Mouse (Mus musculus) CD8-positive naive resting alpha-beta T cell, adult 57 days (primary cell): ENCODE results near the gene Olfr1256. TPM values are rescaled to one million over a fixed set of nuclear protein-coding genes. Genes with fewer than 3 reads are reported as not detected.

ENCODE experiments used
- total RNA-seq: library from RNA; stranded (reverse); gene quantifications from one replicate; pipeline ENCODE4 v1.2.4, GENCODE M21; 2023

The Olfr1256 gene
- not detected for total RNA-seq

DNA sequence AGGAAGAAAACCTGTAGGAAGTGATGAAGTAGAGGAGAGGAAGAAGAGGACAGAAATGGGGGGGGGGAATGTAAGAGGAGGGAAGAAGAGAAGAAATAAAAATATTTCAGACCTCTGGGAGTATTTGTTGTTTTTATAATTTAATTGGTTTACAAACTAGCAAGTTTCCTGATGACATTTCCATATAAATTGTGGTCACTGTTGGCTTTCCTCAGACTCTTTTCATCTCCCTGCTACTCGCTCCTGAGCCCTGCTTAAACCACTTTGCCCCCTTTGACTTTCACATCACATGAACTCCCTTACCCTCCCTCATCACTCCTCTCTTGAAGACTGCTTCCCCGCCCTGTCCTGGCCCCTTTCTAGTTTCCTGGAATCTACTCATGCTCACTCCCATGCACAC lies at the start of gene Olfr1256:
Olfr1256 (minus strand) TSS at position 101 of the 400 bp plus-strand sequence.

DNA sequence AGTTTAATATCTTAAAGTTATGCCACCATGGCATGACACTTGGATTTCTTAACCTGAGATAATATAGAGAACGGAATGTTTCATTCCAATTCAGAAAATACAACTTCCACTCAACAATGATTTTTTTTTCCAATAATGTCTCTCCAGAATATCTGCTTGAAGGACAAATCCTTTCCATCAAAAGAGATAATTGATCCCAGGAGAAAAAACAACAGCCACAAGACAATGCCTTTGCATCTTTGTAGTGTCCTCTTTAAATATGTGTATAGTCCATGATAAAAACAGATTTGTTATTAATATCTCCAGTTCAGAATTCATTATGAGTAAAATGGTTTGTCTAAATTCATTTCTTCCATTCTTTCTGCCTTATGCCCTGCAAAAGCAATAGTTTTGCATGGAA lies 36.8 kb upstream of the Olfr1256 start, which contains the start of gene Olfr1257:
Olfr1257 (plus strand) TSS at position 301 of the 400 bp plus-strand sequence.

DNA sequence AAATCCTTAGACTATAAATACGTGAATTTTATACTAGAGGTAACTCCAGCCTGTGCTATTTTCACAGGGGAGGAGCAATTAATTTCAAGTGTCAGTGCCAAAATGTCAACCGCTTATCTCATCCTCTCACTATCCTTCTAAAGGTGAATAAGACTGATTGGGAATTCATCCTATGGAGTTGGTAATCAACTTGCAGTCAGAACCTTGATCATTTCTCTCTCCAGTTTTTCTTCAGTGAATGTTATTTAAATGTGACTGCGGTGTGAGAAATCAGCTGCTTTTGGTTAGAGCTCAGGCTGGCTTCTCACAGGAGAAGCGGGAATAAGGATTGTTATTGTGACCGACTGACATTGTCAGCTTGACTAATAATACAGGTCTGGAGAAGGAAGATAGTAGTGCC lies 6.8 kb upstream of the Olfr1256 start, which contains the start of gene Olfr48:
Olfr48 (minus strand) TSS at position 101 of the 400 bp plus-strand sequence.

DNA sequence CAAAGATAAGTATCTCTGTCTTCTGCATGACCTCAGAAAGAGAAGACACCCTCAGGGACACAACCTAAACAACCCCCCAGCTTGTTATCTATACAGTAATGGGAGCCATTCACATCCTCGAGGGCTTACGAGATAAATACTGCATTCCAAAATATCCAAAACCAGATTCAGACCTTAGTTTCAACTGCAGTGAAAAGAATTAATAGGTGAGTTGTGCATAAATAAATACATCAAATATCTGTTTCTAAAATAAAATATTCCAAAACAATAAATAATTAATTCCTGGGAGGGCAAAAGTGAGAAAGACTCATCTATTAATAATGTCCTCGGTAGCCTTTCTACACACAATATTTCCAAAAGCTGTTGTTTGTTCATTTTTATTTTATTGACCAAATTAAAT lies 29.6 kb downstream of the Olfr1256 start, which contains the start of gene Olfr1255:
Olfr1255 (plus strand) TSS at position 301 of the 400 bp plus-strand sequence.

DNA sequence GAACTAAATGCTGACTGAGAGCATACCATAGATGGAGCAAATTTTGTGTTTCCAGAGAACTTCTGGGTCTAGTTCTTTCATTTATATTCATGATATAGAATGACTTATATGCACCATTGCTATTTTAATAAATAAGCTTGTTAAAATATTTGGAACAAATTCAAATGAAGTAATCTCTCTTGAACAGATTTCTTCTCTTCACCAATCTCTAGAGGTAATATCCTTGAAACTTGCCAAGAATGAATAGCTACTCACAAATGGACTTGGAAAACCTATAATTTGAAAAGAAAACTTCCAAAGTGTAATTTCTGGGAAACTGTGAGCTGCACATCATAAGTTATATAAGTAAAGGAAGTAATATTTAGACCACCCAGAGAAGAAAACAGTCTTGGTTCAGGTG lies 47.8 kb downstream of the Olfr1256 start, which contains the start of gene Olfr1254:
Olfr1254 (minus strand) TSS at position 101 of the 400 bp plus-strand sequence.

Other genes starting within 250 kb of the Olfr1256 start
- gene Olfr1246, start 248.4 kb downstream of the Olfr1256 start, total RNA-seq: not detected
- gene Olfr1247, start 227.4 kb downstream of the Olfr1256 start, total RNA-seq: 0.15 TPM
- not detected for gene Olfr1248, start 223.3 kb downstream of the Olfr1256 start, total RNA-seq
- not detected for gene Olfr1249, start 206.6 kb downstream of the Olfr1256 start, total RNA-seq
- not detected for gene Olfr1250, start 180.1 kb downstream of the Olfr1256 start, total RNA-seq
- gene Olfr1251, start 169.6 kb downstream of the Olfr1256 start, total RNA-seq: not detected
- not detected for gene Olfr1252, start 116.5 kb downstream of the Olfr1256 start, total RNA-seq
- not detected for gene Olfr1253, start 84.5 kb downstream of the Olfr1256 start, total RNA-seq
- not detected for gene Olfr1254, start 47.9 kb downstream of the Olfr1256 start, total RNA-seq
- gene Olfr1255, start 29.5 kb downstream of the Olfr1256 start, total RNA-seq: not detected
- not detected for gene Olfr48, start 6.7 kb upstream of the Olfr1256 start, total RNA-seq
- gene Olfr1257, start 36.9 kb upstream of the Olfr1256 start, total RNA-seq: not detected
- gene Olfr1258, start 85.8 kb upstream of the Olfr1256 start, total RNA-seq: not detected
- not detected for gene Olfr1259, start 107.1 kb upstream of the Olfr1256 start, total RNA-seq
- not detected for gene Olfr1260, start 132.8 kb upstream of the Olfr1256 start, total RNA-seq
- gene Olfr1261, start 149.7 kb upstream of the Olfr1256 start, total RNA-seq: not detected
- gene Olfr1262, start 158.6 kb upstream of the Olfr1256 start, total RNA-seq: not detected
- not detected for gene Olfr1263, start 170.6 kb upstream of the Olfr1256 start, total RNA-seq
- not detected for gene Olfr1264, start 184.0 kb upstream of the Olfr1256 start, total RNA-seq
- not detected for gene Olfr1265, start 193.8 kb upstream of the Olfr1256 start, total RNA-seq
- gene Olfr140, start 222.0 kb upstream of the Olfr1256 start, total RNA-seq: not detected